In genomic region chr11:88908557-88909211, GRCm38 (mm10) we compare ENCODE assay signal across 10 mouse cellular contexts. TPM values are rescaled to one million over a fixed set of nuclear protein-coding genes. Genes with fewer than 3 reads are reported as not detected.
A peak's percentile ranks its signal among the peaks of the same experiment; 100 is the strongest.
DNase-seq lines count a peak whose midpoint lies in the region; ATAC-seq and TF ChIP-seq lines count a peak whose summit lies in the region.
"Had no signal": no experiment of that assay in that cellular context is flagged by ENCODE, and none has a peak within 500 bp of the region (broad histone marks: within the 10 kb centered on the region; RNA-seq: fewer than 3 reads in every experiment).

No protein-coding gene starts in this region.

- H3K9me3 ChIP-seq in hindbrain, embryonic 11.5 days (ENCODE audit: control insufficient read depth, low read length), result no peaks in the 10 kb centered on the region
- no peaks in the 10 kb centered on the region for H3K9me3 ChIP-seq in hindbrain, embryonic 13.5 days
- no peaks in the 10 kb centered on the region for H3K9me3 ChIP-seq in heart, postnatal 0 days (replicated peaks; ENCODE audit: control insufficient read depth, low read length)
- no peaks in the 10 kb centered on the region for H3K9me3 ChIP-seq in midbrain, postnatal 0 days (ENCODE audit: low read length)
- H3K9me3 ChIP-seq: embryonic facial prominence, embryonic 12.5 days; midbrain, embryonic 12.5 days had no signal

- H3K9ac ChIP-seq in hindbrain, embryonic 11.5 days (ENCODE audit: low read depth, low read length), result no peak overlapping the region
- H3K9ac ChIP-seq in hindbrain, embryonic 13.5 days, result no peak overlapping the region
- no peak overlapping the region for H3K9ac ChIP-seq in heart, postnatal 0 days (replicated peaks; ENCODE audit: low read depth, low read length)
- no peak overlapping the region for H3K9ac ChIP-seq in midbrain, postnatal 0 days (replicated peaks; ENCODE audit: low read length, poor library complexity, severe bottlenecking)
- H3K9ac ChIP-seq: embryonic facial prominence, embryonic 12.5 days; midbrain, embryonic 12.5 days had no signal

- no peak overlapping the region for H3K4me3 ChIP-seq in hindbrain, embryonic 11.5 days (ENCODE audit: low read depth, low read length)
- H3K4me3 ChIP-seq in hindbrain, embryonic 13.5 days, result no peak overlapping the region
- H3K4me3 ChIP-seq in heart, postnatal 0 days (ENCODE audit: low read depth, low read length), result no peak overlapping the region
- no peak overlapping the region for H3K4me3 ChIP-seq in midbrain, postnatal 0 days (ENCODE audit: low read depth, low read length)
- H3K4me3 ChIP-seq: embryonic facial prominence, embryonic 12.5 days; midbrain, embryonic 12.5 days had no signal

- 100% methylated on average over 1 of the region's 1 CpGs for WGBS in hindbrain, embryonic 11.5 days
- 93% methylated on average over 1 of the region's 1 CpGs for WGBS in hindbrain, embryonic 13.5 days
- WGBS in heart, postnatal 0 days, result 100% methylated on average over 1 of the region's 1 CpGs
- 95% methylated on average over 1 of the region's 1 CpGs for WGBS in midbrain, postnatal 0 days

- no peak overlapping the region for H3K4me2 ChIP-seq in hindbrain, embryonic 11.5 days (replicated peaks; ENCODE audit: low read depth, low read length)
- H3K4me2 ChIP-seq in hindbrain, embryonic 13.5 days, result no peak overlapping the region
- H3K4me2 ChIP-seq in heart, postnatal 0 days (ENCODE audit: low read depth, low read length), result no peak overlapping the region
- no peak overlapping the region for H3K4me2 ChIP-seq in midbrain, postnatal 0 days (ENCODE audit: low read depth, low read length, poor library complexity, severe bottlenecking)
- H3K4me2 ChIP-seq: embryonic facial prominence, embryonic 12.5 days; midbrain, embryonic 12.5 days had no signal

- no peak for ATAC-seq in hindbrain, embryonic 11.5 days (ENCODE audit: low FRiP score)
- ATAC-seq in hindbrain, embryonic 13.5 days (ENCODE audit: low FRiP score), result no peak
- peak; percentile 84 for ATAC-seq in heart, postnatal 0 days (ENCODE audit: insufficient read depth, low read depth)
- no peak for ATAC-seq in midbrain, postnatal 0 days (ENCODE audit: low FRiP score)

- intact Hi-C loops in left cerebral cortex, postnatal 14 days (cut with DNase I), result loop anchor here (5.0 kb wide), 1 partner anchor 64 kb away; the partner anchor contains the start of gene Coil

- H3K4me1 ChIP-seq in hindbrain, embryonic 11.5 days (replicated peaks; ENCODE audit: control insufficient read depth, insufficient read depth, low read length), result no peaks in the 10 kb centered on the region
- no peaks in the 10 kb centered on the region for H3K4me1 ChIP-seq in hindbrain, embryonic 13.5 days (replicated peaks)
- H3K4me1 ChIP-seq in heart, postnatal 0 days (ENCODE audit: control insufficient read depth, insufficient read depth), result peaks cover 14% of the 10 kb centered on the region
- no peaks in the 10 kb centered on the region for H3K4me1 ChIP-seq in midbrain, postnatal 0 days (ENCODE audit: insufficient read depth, low read length)
- H3K4me1 ChIP-seq: embryonic facial prominence, embryonic 12.5 days; midbrain, embryonic 12.5 days had no signal

- TF ChIP-seq CTCF in heart, postnatal 0 days (IDR thresholded peaks at IDR 0.05; ENCODE audit: low read depth), result peak; percentile 91
- TF ChIP-seq CTCF in midbrain, postnatal 0 days (IDR thresholded peaks at IDR 0.05), result peak; percentile 74

- H3K27ac ChIP-seq in hindbrain, embryonic 11.5 days (ENCODE audit: low read depth, low read length), result no peak overlapping the region
- no peak overlapping the region for H3K27ac ChIP-seq in hindbrain, embryonic 13.5 days
- peak overlapping the region; percentile 97 for H3K27ac ChIP-seq in heart, postnatal 0 days (ENCODE audit: low read depth)
- H3K27ac ChIP-seq in midbrain, postnatal 0 days (ENCODE audit: low read depth, low read length), result no peak overlapping the region
- H3K27ac ChIP-seq: embryonic facial prominence, embryonic 12.5 days; midbrain, embryonic 12.5 days had no signal

- peak; percentile 51 for DNase-seq in hindbrain, embryonic 11.5 days (ENCODE audit: low spot score)
- peak; percentile 67 for DNase-seq in NIH3T3 (ENCODE audit: low read depth)
- DNase-seq in cerebellum, postnatal 14 days, result peak; percentile 68 to 81
- peak; percentile 88 for DNase-seq in heart, postnatal 0 days (ENCODE audit: low spot score)
- DNase-seq in left cerebral cortex, postnatal 14 days (ENCODE audit: low spot score in 2 of 2), result peak; percentile 69 to 80
- DNase-seq in midbrain, postnatal 0 days (ENCODE audit: low spot score), result peak; percentile 64
- peak; percentile 11 to 34 for DNase-seq in thymus, adult 18-20 months

- no peaks in the 10 kb centered on the region for H3K27me3 ChIP-seq in hindbrain, embryonic 11.5 days (ENCODE audit: control insufficient read depth, insufficient read depth, low read length)
- no peaks in the 10 kb centered on the region for H3K27me3 ChIP-seq in hindbrain, embryonic 13.5 days
- no peaks in the 10 kb centered on the region for H3K27me3 ChIP-seq in heart, postnatal 0 days (ENCODE audit: control insufficient read depth, insufficient read depth, low read length)
- H3K27me3 ChIP-seq in midbrain, postnatal 0 days (ENCODE audit: insufficient read depth, low read length), result no peaks in the 10 kb centered on the region
- H3K27me3 ChIP-seq: embryonic facial prominence, embryonic 12.5 days; midbrain, embryonic 12.5 days had no signal

- no peak for TF ChIP-seq EP300 in heart, postnatal 0 days (IDR thresholded peaks at IDR 0.05; ENCODE audit: low read depth)

- no peaks in the 10 kb centered on the region for H3K36me3 ChIP-seq in hindbrain, embryonic 11.5 days (ENCODE audit: control insufficient read depth, insufficient read depth, low read length)
- no peaks in the 10 kb centered on the region for H3K36me3 ChIP-seq in hindbrain, embryonic 13.5 days
- no peaks in the 10 kb centered on the region for H3K36me3 ChIP-seq in heart, postnatal 0 days (replicated peaks; ENCODE audit: control insufficient read depth, insufficient read depth, low read length)
- H3K36me3 ChIP-seq in midbrain, postnatal 0 days (ENCODE audit: insufficient read depth, low read length), result no peaks in the 10 kb centered on the region
- H3K36me3 ChIP-seq: embryonic facial prominence, embryonic 12.5 days; midbrain, embryonic 12.5 days had no signal

RNA-seq across cellular contexts. Expression of gene Akap1, which starts 44.3 kb away (rescaled TPM):
- 14.0 and 14.2 TPM in 2 replicates for polyA plus RNA-seq in hindbrain, embryonic 11.5 days (2014; fragmentation: Nextera tagmentation; extraction: Ambion mirVana)
- polyA plus RNA-seq in hindbrain, embryonic 13.5 days (2015; fragmentation: Nextera tagmentation; extraction: Ambion mirVana), result 26.9 and 28.6 TPM in 2 replicates
- total RNA-seq in heart, postnatal 0 days (2014; rRNA removed; ENCODE audit: low replicate concordance), result 125 and 144 TPM in 2 replicates
- 51.4 and 54.0 TPM in 2 replicates for polyA plus RNA-seq in heart, postnatal 0 days (2015; fragmentation: Nextera tagmentation; extraction: Ambion mirVana)
- 10 to 100 TPM; 38.4 to 40.3 TPM for total RNA-seq in left cerebral cortex, postnatal 14 days (2021)
- total RNA-seq in midbrain, postnatal 0 days (2014; rRNA removed), result 48.2 and 56.6 TPM in 2 replicates
- polyA plus RNA-seq in midbrain, postnatal 0 days (2015; fragmentation: Nextera tagmentation; extraction: Ambion mirVana), result 24.4 and 24.7 TPM in 2 replicates

RNA-seq across cellular contexts. Expression of gene Scpep1, which starts 46.6 kb away (rescaled TPM):
- polyA plus RNA-seq in hindbrain, embryonic 11.5 days (2014; fragmentation: Nextera tagmentation; extraction: Ambion mirVana), result 59.4 and 61.8 TPM in 2 replicates
- 24.5 and 26.0 TPM in 2 replicates for polyA plus RNA-seq in hindbrain, embryonic 13.5 days (2015; fragmentation: Nextera tagmentation; extraction: Ambion mirVana)
- total RNA-seq in heart, postnatal 0 days (2014; rRNA removed; ENCODE audit: low replicate concordance), result 36.0 and 44.6 TPM in 2 replicates
- polyA plus RNA-seq in heart, postnatal 0 days (2015; fragmentation: Nextera tagmentation; extraction: Ambion mirVana), result 36.9 and 41.4 TPM in 2 replicates
- 10 to 100 TPM; 19.8 to 19.9 TPM for total RNA-seq in left cerebral cortex, postnatal 14 days (2021)
- total RNA-seq in midbrain, postnatal 0 days (2014; rRNA removed), result 32.4 and 37.1 TPM in 2 replicates
- 27.2 and 29.2 TPM in 2 replicates for polyA plus RNA-seq in midbrain, postnatal 0 days (2015; fragmentation: Nextera tagmentation; extraction: Ambion mirVana)

RNA-seq across cellular contexts. Expression of gene Elobl, which starts 58.0 kb away (rescaled TPM):
- not detected in 2 replicates for polyA plus RNA-seq in hindbrain, embryonic 11.5 days (2014; fragmentation: Nextera tagmentation; extraction: Ambion mirVana)
- polyA plus RNA-seq in hindbrain, embryonic 13.5 days (2015; fragmentation: Nextera tagmentation; extraction: Ambion mirVana), result not detected in 2 replicates
- not detected in 2 replicates for total RNA-seq in heart, postnatal 0 days (2014; rRNA removed; ENCODE audit: low replicate concordance)
- not detected in 2 replicates for polyA plus RNA-seq in heart, postnatal 0 days (2015; fragmentation: Nextera tagmentation; extraction: Ambion mirVana)
- not detected for total RNA-seq in left cerebral cortex, postnatal 14 days (2021)
- 0.44 TPM in 1 of 2 replicates, not detected in the other for total RNA-seq in midbrain, postnatal 0 days (2014; rRNA removed)
- polyA plus RNA-seq in midbrain, postnatal 0 days (2015; fragmentation: Nextera tagmentation; extraction: Ambion mirVana), result not detected in 2 replicates
- polyA plus RNA-seq: embryonic facial prominence, embryonic 12.5 days; midbrain, embryonic 12.5 days had no signal

Comparison
In these comparisons a context has a peak if more than half of its experiments do, and no peak if none do; other contexts are left out.
1. DNase-seq: peak in every context shown above with its lines; median percentile 88 in heart, postnatal 0 days; 74 in cerebellum, postnatal 14 days; 74 in left cerebral cortex, postnatal 14 days; 67 in NIH3T3; 64 in midbrain, postnatal 0 days; 51 in hindbrain, embryonic 11.5 days; 22 in thymus, adult 18-20 months.